Mouse (Mus musculus) testis, adult 2 months (tissue): ENCODE measurements around the gene Asb15.

Source experiments
- CTCF ChIP-seq: fragments of 200-500 bp; IDR thresholded peaks from 2 replicates; pipeline ENCODE4 v1.5.1; 2012; ENCODE audit warnings: low read depth, mild to moderate bottlenecking, inconsistent platforms, low read length, moderate library complexity; ENCODE audit not compliant: control insufficient read depth, insufficient read depth, insufficient replicate concordance
- POLR2A ChIP-seq: fragments of 200-500 bp; IDR thresholded peaks from 2 replicates; pipeline ENCODE4 v1.6.1; 2012; ENCODE audit warnings: low read depth, mild to moderate bottlenecking, inconsistent platforms, low read length, moderate library complexity; ENCODE audit not compliant: control insufficient read depth

DNA sequence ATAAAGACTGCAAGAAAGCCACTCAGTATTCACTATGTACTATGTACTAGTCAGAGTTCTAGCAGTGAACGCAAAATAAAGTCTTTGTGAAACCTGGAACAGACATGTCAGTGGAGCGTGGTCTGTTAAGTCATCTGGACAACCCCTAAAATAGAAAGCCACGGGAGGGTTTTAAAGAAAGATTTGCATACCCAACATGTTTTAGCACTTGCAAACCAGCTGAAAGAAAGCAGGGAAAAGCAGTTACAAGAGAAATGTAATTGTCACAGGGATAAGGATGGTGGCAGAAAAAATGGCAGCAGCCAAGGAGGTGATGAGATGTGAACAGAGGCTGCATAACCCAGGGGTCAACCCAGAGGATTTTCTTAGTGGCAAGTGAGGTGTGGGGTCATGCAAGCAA is 2.2 kb upstream of the Asb15 start:
- TF ChIP-seq CTCF = no peak
- TF ChIP-seq POLR2A = no peak
